Mouse (Mus musculus) gastrocnemius, adult 18-20 months (tissue): Measurements from ENCODE around the gene Abcc6. TPM values are rescaled to one million over a fixed set of nuclear protein-coding genes. Genes with fewer than 3 reads are reported as not detected.
A peak's percentile ranks its signal among the peaks of the same experiment; 100 is the strongest.
"Not testable (repeated sequence)": the region's sequence is repeated elsewhere in the genome, so short reads cannot be mapped to it uniquely, and the experiment has no call there.

Experiments used
- DNase-seq: peaks from one replicate; pipeline ENCODE4 v3.0.0; 2021; ENCODE audit warnings: low spot score
- total RNA-seq, 2 experiments: library from RNA; stranded (reverse); gene quantifications; 2 replicates each; pipeline ENCODE4 v1.2.3; 2021

Abcc6 gene
- total RNA-seq, 2 experiments from 2014 or later: 0.17 TPM; not detected in 1

DNA sequence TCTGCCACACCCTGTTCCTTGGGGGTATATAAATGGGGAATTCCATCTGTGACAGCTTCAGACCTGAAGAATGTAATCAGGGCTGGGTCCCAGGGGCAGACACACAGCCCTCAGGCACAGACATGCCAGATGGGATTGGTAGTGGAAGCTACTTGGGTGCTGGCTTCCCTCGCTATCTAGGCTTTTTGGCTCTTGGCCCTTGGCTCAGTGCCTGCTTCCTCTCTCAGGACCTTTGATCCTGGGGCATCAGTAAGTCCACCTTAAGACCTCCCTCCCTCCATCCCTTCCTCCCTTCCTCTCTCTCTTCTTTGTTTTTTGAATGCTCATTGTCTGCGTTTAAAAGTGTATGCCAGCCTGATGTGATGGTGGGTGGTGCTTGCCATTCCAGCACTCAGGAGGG is 90.3 kb downstream of the Abcc6 start:
- no peak for DNase-seq

DNA sequence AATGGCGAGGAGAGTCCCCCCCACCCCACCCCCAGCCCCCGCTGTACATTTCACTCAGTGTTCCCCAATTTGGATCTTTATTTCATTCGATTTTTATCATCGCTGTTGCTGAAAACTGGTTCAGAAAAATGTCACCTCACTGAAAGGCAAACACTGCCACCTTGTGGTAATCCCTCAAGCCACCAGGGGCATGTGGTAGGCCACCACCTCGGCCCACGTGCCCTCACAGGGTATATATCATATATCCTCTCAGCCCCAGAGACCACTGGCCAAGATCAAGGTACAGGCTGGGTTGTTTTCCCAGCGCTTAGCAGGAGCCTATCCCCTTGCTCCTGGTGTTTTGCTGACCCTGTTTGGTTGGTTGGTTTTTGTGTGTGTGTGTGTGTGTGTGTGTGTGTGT is 95.0 kb downstream of the Abcc6 start:
- peak; percentile 71 for DNase-seq

DNA sequence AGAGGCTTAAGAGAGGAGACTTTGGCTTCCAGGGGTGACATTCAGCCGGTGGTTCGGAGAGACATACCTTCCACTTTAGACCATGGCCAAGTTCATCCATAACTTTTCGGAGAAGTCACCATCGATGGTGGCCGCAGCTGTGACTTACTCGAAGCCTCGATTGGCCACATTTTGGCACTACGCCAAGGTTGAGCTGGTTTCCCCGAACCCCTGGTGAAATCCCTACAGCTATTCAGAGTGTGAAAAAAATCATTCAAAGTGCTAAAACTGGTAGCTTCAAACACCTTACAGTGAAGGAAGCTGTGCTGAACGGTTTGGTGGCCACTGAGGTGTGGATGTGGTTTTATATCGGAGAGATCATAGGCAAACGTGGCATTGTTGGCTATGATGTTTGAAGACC is 96.3 kb downstream of the Abcc6 start:
- not testable (repeated sequence) for DNase-seq

DNA sequence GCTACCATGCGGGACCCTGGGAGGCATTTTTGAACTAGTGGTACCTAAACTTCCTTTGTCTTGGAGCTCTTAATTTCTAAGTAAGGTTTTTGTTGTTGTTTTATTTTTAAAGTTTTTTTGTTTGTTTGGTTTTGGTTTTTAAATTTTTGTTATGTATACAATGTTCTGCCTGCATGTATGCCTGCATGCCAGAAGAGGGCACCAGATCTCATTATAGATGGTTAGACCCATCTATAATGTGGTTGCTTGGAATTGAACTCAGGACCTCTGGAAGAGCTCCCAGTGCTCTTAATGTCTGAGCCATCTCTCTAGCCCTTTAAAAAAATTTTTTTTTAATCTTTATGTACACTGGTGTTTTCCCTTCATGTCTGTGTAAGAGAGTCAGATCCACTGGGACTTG is 100.4 kb downstream of the Abcc6 start:
- no peak for DNase-seq

DNA sequence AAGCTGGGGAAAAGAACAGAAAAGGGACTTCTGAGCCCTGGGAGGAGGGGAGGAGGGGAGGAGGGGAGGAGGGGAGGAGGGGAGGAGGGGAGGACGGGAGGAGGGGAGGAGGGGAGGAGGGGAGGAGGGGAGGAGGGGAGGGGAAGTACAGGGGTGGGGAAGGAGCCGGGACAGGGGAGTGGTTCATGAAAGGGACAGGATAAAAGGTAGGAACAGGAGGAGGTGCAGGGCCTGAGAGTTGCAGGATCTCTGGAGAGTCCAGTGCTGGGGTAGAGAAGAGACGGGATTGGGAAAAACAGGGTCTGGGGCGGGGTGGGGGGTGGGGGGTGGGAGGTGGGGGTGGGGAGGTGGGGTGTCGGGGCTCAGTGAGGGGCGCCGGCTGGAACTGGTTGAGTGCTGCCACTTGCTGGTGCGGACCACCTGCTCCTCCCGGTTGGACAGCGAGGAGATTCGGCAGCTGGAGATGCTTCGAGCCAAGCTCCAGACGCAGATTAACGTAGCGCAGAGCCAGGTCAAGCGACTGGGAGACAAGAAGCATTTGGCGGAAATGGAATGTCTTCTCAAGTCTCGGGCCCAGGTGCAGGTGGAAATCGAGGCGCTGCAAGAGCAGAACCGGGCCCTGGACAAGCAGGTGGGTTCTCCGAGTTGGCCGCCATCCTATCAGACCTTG is 101.3 kb downstream of the Abcc6 start:
- no peak for DNase-seq

DNA sequence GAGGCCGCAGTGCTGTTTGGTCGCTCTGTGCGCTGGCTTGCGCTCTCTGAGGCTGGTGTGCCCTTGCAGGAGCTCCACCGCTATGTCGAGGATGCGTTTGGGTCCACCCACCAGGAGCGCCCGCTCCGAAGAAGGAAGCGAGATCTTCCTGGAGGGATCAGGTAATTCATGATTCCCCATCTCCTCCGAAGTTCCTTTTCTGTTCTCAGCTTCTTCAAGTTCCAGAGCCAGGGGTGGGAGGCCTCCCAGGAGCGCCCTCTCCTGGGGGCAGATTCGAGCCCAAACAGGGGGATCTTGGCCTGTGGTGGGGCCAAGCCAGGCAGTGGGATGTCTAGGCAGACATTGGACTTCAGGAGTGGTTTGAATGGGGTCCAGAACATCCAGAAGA is 105.7 kb downstream of the Abcc6 start:
- no peak for DNase-seq

DNA sequence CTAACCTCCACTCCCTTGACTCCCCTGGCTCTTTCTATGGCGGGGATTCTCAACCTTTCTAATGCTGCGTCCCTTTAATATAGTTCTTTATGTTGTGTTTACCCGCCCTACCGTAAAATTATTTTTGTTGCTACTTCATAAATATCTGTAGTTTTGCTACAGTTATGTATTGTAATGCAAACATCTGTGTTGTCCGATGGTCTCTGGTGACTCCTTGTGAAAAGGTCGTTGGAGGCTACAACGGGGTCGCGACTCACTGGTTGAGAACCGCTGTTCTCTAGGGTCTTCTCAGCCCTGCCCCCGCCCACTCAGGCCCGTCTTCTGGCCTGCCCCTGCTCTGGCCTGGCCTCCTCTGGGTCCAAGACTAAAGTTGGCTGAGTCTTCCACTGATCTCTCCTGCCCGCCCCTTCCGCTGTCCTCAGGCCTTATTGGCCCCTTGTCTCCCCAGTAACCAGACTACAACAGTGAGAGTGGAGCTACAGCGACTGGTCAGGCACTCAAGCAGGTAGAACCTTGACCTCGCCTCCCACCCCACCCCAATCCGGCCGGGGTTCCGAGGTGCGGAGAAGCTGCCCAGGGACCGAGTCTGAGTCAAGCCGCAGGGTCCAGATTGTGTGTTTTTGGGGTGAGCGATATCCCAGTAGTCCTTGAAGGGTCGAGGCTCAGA is 106.2 kb downstream of the Abcc6 start, which contains the start of gene Ccdc114:
Gene Ccdc114, plus strand, starts transcription at position 311 of the 667 bp plus-strand sequence.
- peak; percentile 78 for DNase-seq

DNA sequence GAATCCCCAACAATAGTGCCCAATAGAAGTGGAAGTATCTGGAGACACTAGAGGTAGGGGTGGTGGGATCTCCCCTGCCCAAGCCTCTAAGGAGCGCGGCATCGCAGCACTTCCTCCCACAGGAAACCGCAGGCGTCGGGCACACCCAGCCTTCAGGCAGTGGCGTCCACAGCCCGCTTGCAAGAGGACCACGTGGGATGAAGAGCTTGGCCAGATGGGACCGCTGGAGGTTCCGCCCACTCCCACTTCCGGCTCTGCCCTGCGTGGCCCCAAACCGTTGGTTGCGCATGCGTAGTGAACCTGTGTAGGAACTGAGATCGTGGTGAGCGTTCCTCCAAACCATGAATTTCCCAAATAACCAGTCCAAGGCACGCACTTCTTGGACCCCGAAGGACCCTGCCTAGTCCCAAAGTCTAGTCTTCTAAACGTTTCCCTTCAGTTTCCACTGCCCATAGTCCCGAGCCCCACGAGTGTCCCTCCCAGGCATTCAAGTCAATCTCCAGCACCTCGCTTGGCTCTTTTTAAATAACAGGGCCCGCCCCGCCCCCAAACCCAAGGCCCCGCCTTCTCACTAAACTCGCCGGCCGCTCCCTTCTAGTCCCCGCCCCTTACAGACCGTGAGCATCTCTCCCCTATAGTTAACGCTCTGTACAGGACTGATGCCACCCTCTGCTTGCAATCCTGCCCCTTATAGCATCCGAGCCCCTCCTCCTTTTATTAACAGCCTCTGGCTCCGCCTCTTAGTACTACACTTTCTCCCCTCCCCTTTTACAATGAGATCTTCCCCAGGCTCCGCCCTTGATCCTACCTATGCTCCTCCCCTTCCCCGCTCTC is 107.0 kb downstream of the Abcc6 start:
- DNase-seq: peak; percentile 93

DNA sequence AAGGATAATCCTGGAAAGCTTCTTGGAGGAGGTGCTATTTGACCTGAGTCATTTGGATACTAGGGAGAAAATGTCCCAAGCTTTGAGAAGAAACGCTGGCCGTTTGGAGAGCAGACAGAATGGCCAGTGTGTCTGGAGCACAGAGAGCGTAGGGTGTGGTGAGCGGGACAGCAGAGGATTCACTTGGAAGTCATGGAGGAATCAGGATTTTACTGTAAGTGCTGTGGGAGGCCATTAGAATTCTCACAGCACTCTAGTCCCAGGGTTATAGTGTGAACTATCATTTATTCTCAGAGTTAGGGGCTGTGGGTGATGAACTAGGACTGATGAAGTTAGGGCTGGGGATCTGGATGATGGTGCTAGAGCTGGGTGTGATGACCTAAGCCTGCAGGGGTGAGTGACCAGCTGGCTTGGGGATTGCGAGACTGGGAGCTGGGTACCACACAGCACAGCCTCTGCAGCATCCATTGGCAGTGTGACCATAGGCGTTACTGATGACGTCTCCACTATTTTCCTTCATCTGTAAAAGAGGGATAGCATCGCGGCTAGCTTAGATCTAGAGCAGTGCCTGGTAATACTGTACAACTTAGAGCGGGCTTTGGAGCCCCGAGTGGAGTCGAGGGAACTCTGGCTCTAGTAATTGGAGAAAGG is 108.0 kb downstream of the Abcc6 start:
- no peak for DNase-seq

DNA sequence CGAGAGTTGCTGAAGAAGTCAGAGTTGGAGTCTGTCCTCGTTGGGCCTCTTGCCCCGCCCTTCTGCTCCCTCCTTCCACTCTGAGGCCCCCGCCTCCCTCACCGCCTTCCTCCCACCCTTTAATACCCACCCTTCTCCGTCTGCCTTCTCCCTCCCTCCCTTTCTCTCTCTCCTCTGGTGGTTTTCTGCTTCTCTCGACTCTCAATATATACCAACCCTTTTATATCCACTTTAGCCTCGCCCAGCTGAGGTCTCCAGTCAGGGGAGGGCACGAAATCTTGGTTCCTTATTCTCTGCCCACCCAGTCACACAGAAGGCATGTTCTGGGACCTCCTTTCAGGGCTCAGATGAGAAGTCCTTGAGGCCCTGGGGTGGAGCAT is 108.9 kb downstream of the Abcc6 start, which contains the start of gene Emp3:
Gene Emp3, minus strand, starts transcription at position 163 of the 380 bp plus-strand sequence.
- DNase-seq: peak; percentile 65

DNA sequence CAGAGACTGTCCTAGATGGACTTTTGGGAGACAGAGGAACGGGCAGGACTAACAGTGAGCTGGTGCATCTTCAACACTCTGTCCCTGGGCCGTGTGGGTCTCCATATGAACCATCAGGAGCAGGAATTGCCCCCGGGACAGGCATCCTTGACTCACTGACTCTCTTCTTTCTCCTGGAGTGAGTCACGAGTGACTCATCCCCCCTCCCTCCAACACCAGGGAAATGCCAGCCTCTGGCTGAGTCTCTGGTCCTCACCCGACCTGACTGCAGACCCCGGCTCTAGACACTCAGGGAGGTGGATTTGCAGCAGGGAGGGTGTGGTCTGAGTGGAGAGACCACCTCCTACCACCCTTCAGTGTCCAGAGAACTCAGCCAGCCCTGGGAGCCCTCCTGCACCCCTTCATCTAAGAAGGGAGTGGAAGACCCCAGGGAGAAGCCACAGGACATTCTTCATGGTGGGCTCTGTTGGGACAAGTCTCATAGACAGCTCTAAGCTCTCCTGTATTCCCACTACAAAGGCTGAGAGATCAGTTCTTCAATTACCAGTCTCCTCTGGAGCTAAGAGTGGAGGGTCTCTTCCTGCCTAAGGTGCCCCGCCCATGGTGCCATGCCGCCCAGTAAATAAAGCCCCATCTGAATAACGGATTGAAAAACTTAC is 109.4 kb downstream of the Abcc6 start:
- no peak for DNase-seq

DNA sequence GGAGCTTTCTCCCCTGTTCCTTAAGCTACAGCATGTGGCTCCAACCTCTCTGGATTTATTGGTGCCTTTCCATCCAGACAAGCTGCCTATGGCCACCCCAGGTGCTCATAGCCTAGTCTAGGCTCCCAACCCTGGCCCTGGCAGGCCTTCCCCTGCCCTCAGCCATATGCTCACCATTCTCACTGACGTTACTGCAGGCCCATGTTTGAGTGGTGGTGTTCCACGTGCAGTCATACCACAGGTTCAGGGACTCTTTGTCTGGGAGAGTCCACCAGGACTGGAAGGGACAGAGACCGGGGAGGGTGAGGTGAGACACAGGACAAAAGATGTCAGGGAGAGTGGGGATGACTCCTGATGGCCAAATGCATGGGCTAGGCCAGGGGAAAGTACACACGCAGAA is 110.3 kb downstream of the Abcc6 start:
- no peak for DNase-seq

DNA sequence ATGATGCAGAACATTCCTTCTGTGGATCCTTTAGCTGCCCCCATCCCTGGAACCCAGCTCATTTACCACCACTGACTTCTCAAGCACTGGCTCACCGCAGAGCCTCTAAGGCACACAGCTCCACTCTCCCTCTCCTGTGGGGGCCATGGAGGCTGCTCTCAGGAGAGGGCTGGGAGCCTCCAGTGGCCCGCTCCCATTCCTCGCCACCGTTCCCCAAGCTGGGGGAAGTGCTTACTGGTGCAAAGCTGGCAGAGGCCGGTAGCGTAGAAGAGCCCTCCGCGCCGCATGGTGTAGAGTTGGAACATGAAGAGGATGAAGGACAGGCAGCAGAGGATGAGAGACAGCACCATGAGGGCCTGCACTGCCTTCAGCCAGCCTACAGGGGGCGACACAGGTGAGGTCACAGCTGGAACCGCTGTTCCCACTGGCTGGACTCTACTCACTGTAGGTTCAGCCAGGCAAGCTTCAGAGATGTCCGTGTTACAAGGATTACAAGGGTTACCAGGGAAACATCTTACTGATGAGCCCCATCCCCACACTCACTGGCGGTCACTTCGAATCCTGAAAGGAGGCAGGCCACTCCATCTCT is 110.9 kb downstream of the Abcc6 start:
- DNase-seq: no peak

DNA sequence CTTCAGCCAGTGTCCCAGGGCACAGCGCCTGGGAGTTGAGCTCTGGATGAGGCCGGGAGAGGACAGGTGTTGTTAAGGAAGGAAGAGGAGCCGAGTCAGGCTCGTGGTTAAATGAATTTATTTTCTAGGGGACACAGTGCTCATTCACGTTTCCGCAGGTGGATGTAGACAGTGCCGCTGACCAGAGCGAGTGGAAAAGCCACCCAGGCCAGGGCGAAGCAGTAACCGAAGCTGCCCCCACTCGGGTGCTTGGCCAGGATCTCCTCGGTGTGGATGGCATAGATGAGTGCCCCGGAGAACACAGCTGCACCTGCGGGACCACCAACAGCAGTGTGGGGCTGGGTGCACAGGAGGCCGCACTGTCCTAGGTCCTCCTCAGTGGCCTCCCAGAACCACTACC is 112.2 kb downstream of the Abcc6 start:
- DNase-seq: no peak

Other genes starting within 250 kb of the Abcc6 start
- gene Lmtk3, start 246.6 kb downstream of the Abcc6 start, total RNA-seq: not detected
- not detected for gene Sult2b1, start 245.6 kb downstream of the Abcc6 start, total RNA-seq
- 10 to 100 TPM; 25.3 to 34.6 TPM for gene Cyth2, start 215.7 kb downstream of the Abcc6 start, total RNA-seq
- gene Kcnj14, start 205.5 kb downstream of the Abcc6 start, total RNA-seq: under 1 TPM in 1 of 2 experiments, not detected in 1; 0.28 TPM
- 10 to 100 TPM; 13.4 to 14.3 TPM for gene Grwd1, start 199.4 kb downstream of the Abcc6 start, total RNA-seq
- gene Kdelr1, start 157.5 kb downstream of the Abcc6 start, total RNA-seq: 10 to 100 TPM; 62.0 to 65.6 TPM
- gene Grin2d, start 151.9 kb downstream of the Abcc6 start, total RNA-seq: under 1 TPM; 0.11 to 0.17 TPM
- not detected for gene Syngr4, start 133.6 kb downstream of the Abcc6 start, total RNA-seq
- gene Tmem143, start 133.4 kb downstream of the Abcc6 start, total RNA-seq: 10 to 100 TPM; 56.7 to 59.4 TPM
- 10 to 100 TPM in 1 of 2 experiments, 1 to 10 TPM in 1; 7.8 to 15.1 TPM for gene Emp3, start 108.9 kb downstream of the Abcc6 start, total RNA-seq
- under 1 TPM; 0.18 to 0.21 TPM for gene Ccdc114, start 106.2 kb downstream of the Abcc6 start, total RNA-seq
- 10 to 100 TPM; 81.7 to 91.1 TPM for gene Nomo1, start 3.4 kb upstream of the Abcc6 start, total RNA-seq
- gene Kcnj11, start 70.5 kb upstream of the Abcc6 start, total RNA-seq: 100 to 1,000 TPM; 121 to 133 TPM
- 1 to 10 TPM; 3.3 to 5.9 TPM for gene Abcc8, start 149.7 kb upstream of the Abcc6 start, total RNA-seq
- gene Ush1c, start 208.2 kb upstream of the Abcc6 start, total RNA-seq: 10 to 100 TPM in 1 of 2 experiments, 1 to 10 TPM in 1; 9.5 to 11.0 TPM
- under 1 TPM; 0.32 to 0.43 TPM for gene Otog, start 210.7 kb upstream of the Abcc6 start, total RNA-seq